In the genomic region with DNA sequence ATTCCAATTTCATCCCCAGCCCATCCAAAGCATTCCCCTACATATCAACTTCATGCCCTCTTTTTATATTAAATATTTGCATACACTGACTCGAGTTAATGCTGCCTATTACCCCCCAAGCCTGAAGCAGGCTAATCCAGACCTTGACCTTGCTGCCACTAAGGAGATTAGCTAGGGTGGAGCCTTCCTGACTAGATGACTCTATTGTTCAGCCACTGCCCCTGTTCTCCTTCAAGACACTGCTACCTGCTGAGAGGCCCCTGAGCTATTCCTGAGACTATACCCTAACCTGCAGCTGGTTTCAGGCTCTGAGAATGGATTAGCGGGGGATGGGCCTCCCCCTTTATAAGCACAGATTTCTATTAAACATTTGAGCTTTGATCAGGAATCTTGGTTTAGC, we compare ENCODE assay signal across 18 mouse cellular contexts.
"Had no signal": no experiment of that assay in that cellular context is flagged by ENCODE, and none has a peak within 500 bp of the region (broad histone marks: within the 10 kb centered on the region; RNA-seq: fewer than 3 reads in every experiment).

No protein-coding gene starts in this region.

- ATAC-seq: liver, postnatal 0 days; midbrain, embryonic 13.5 days; midbrain, embryonic 15.5 days had no signal

- H3K36me3 ChIP-seq: midbrain, embryonic 13.5 days; midbrain, embryonic 15.5 days; neural tube, embryonic 13.5 days; neural tube, embryonic 15.5 days had no signal

- H3K4me1 ChIP-seq: midbrain, embryonic 13.5 days; midbrain, embryonic 15.5 days; neural tube, embryonic 13.5 days; neural tube, embryonic 15.5 days had no signal

- H3K9ac ChIP-seq: liver, postnatal 0 days; lung, embryonic 14.5 days; midbrain, embryonic 13.5 days; midbrain, embryonic 15.5 days; neural tube, embryonic 13.5 days; neural tube, embryonic 15.5 days had no signal

- H3K27ac ChIP-seq: midbrain, embryonic 13.5 days; midbrain, embryonic 15.5 days; neural tube, embryonic 13.5 days; neural tube, embryonic 15.5 days had no signal

- H3K4me3 ChIP-seq: midbrain, embryonic 13.5 days; midbrain, embryonic 15.5 days; myocyte; neural tube, embryonic 13.5 days; neural tube, embryonic 15.5 days had no signal

- H3K9me3 ChIP-seq: midbrain, embryonic 13.5 days; midbrain, embryonic 15.5 days; neural tube, embryonic 13.5 days; neural tube, embryonic 15.5 days had no signal

- H3K4me2 ChIP-seq: lung, embryonic 14.5 days; midbrain, embryonic 11.5 days; midbrain, embryonic 13.5 days; midbrain, embryonic 15.5 days; neural tube, embryonic 13.5 days; neural tube, embryonic 15.5 days had no signal

- H3K27me3 ChIP-seq: midbrain, embryonic 13.5 days; midbrain, embryonic 15.5 days; neural tube, embryonic 13.5 days; neural tube, embryonic 15.5 days had no signal

- DNase-seq: liver, postnatal 0 days; lung, embryonic 14.5 days; lung, postnatal 10 days; lung, postnatal 4 days; retina, postnatal 1 day; right cerebral cortex, adult 18-20 months; right cerebral cortex, postnatal 25 days; right cerebral cortex, postnatal 4 days; spleen, adult 18-20 months; thymus, adult 18-20 months; thymus, postnatal 14 days; thymus, postnatal 36 days had no signal
